Mouse (Mus musculus) lung, adult 2 months (tissue): ENCODE measurements around the gene Sod1.

ENCODE experiments used
- CTCF ChIP-seq: fragments of 200-500 bp; IDR thresholded peaks from 2 replicates; pipeline ENCODE4 v1.5.1; 2011; ENCODE audit warnings: mild to moderate bottlenecking, low read length, control low read depth; ENCODE audit not compliant: insufficient read depth
- POLR2A ChIP-seq: fragments of 200-500 bp; IDR thresholded peaks from 2 replicates; pipeline ENCODE4 v1.6.1; 2011; ENCODE audit warnings: low read depth, mild to moderate bottlenecking, control low read depth, low read length, borderline replicate concordance; ENCODE audit errors: extremely low read depth

DNA sequence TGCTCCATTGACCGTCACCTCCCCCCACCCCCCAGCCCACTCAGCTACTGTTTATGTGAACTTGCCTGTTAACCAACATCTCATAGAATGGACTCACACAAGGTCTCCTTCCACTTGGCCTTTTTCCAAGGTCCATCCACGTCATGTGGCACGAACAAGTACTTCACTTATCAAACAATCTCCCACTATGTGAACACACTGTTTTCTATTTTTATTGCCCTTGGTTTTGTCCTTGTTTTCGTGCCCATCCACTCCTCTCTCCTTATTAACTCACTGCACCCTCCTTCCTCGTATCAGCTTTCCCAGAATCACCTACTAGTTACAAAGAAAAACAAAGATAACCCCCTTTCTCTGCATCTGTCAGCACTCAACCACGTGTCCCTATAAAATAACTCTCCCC is 14.1 kb downstream of the Sod1 start:
- TF ChIP-seq CTCF, result no peak
- TF ChIP-seq POLR2A, result no peak
